Mouse (Mus musculus): Measurements from ENCODE around the gene Ripply1.

- no peak for TF ChIP-seq POLR2A (IDR thresholded peaks at IDR 0.05; ENCODE audit: low read depth, low read length)
- TF ChIP-seq CTCF (IDR thresholded peaks at IDR 0.05; ENCODE audit: borderline replicate concordance, insufficient read depth, low read length) = no peak
Measured at GRCm38 (mm10) chrX:139813299-139814002, 31.3 kb upstream of the Ripply1 start.
